Mouse (Mus musculus): ENCODE results near the gene Rnf183.

The Rnf183 gene

GRCm38 (mm10) chr4:62384159-62384558 lies 50.9 kb downstream of the Rnf183 start:
- DNase-seq (ENCODE audit: low read depth, low spot score), result no peak

GRCm38 (mm10) chr4:62383752-62384151 lies 51.3 kb downstream of the Rnf183 start:
- no peak for DNase-seq (ENCODE audit: low read depth, low spot score)

- DNase-seq (ENCODE audit: low read depth, low spot score), result no peak
Measured at GRCm38 (mm10) chr4:62383207-62383606, 51.8 kb downstream of the Rnf183 start.

- DNase-seq (ENCODE audit: low read depth, low spot score), result no peak
Measured at GRCm38 (mm10) chr4:62379724-62380381, 55.2 kb downstream of the Rnf183 start.
